Comparison of ENCODE assay signal across 21 mouse cellular contexts in genomic region chr8:120042542-120043312, GRCm38 (mm10). TPM values are rescaled to one million over a fixed set of nuclear protein-coding genes. Genes with fewer than 3 reads are reported as not detected.
DNase-seq lines count a peak whose midpoint lies in the region; ATAC-seq and TF ChIP-seq lines count a peak whose summit lies in the region.
"Had no signal": no experiment of that assay in that cellular context is flagged by ENCODE, and none has a peak within 500 bp of the region (broad histone marks: within the 10 kb centered on the region; RNA-seq: fewer than 3 reads in every experiment).

No protein-coding gene starts in this region.

- peak; percentile 59 for DNase-seq in adrenal gland, adult 2 months
- DNase-seq in adrenal gland, postnatal 25 days = no peak
- peak; percentile 13 to 46 for DNase-seq in urinary bladder, postnatal 36 days (ENCODE audit: low spot score in 2 of 2)
- DNase-seq in urinary bladder, postnatal 10 days (ENCODE audit: low spot score) = no peak
- no peak for DNase-seq in liver, embryonic 14.5 days (ENCODE audit: low read depth in 3 of 3, low spot score in 3 of 3)
- no peak for DNase-seq in hindbrain, postnatal 0 days (ENCODE audit: low spot score)
- DNase-seq in midbrain, postnatal 0 days (ENCODE audit: low spot score) = no peak
- DNase-seq: cerebellum, adult 9-11 months; heart, postnatal 36 days; kidney, adult 18-20 months; kidney, postnatal 14 days; right cerebral cortex, adult 18-20 months; spleen, adult 18-20 months; thymus, adult 18-20 months had no signal

- no peak overlapping the region for H3K9ac ChIP-seq in liver, embryonic 14.5 days (replicated peaks)
- no peak overlapping the region for H3K9ac ChIP-seq in hindbrain, postnatal 0 days (replicated peaks; ENCODE audit: low read length)
- H3K9ac ChIP-seq in midbrain, postnatal 0 days (replicated peaks; ENCODE audit: low read length, poor library complexity, severe bottlenecking) = no peak overlapping the region
- H3K9ac ChIP-seq: heart, embryonic 13.5 days; midbrain, embryonic 15.5 days had no signal

- peaks cover 0 to 10% of the 10 kb centered on the region in 2 experiments; a peak in 2 of 4 replicates for H3K4me1 ChIP-seq in liver, embryonic 14.5 days (replicated peaks; ENCODE audit: control insufficient read depth in 2 of 2, insufficient read depth in 2 of 2, low read length in 1 of 2)
- H3K4me1 ChIP-seq in hindbrain, postnatal 0 days (ENCODE audit: insufficient read depth, low read length) = no peaks in the 10 kb centered on the region
- no peaks in the 10 kb centered on the region for H3K4me1 ChIP-seq in midbrain, postnatal 0 days (ENCODE audit: insufficient read depth, low read length)
- H3K4me1 ChIP-seq: midbrain, embryonic 15.5 days had no signal

- 42% methylated on average over 10 of the region's 10 CpGs for WGBS in liver, embryonic 14.5 days (ENCODE audit: insufficient replicate concordance)
- 82% methylated on average over 10 of the region's 10 CpGs for WGBS in hindbrain, postnatal 0 days
- WGBS in midbrain, postnatal 0 days = 81% methylated on average over 10 of the region's 10 CpGs

- no peak overlapping the region for H3K4me2 ChIP-seq in liver, embryonic 14.5 days (ENCODE audit: low read depth)
- no peak overlapping the region for H3K4me2 ChIP-seq in hindbrain, postnatal 0 days (ENCODE audit: low read depth, low read length)
- no peak overlapping the region for H3K4me2 ChIP-seq in midbrain, postnatal 0 days (ENCODE audit: low read depth, low read length, poor library complexity, severe bottlenecking)
- H3K4me2 ChIP-seq: heart, embryonic 13.5 days; midbrain, embryonic 15.5 days had no signal

- H3K9me3 ChIP-seq in liver, embryonic 14.5 days (ENCODE audit: control insufficient read depth, low read length) = no peaks in the 10 kb centered on the region
- no peaks in the 10 kb centered on the region for H3K9me3 ChIP-seq in hindbrain, postnatal 0 days (ENCODE audit: low read length)
- no peaks in the 10 kb centered on the region for H3K9me3 ChIP-seq in midbrain, postnatal 0 days (ENCODE audit: low read length)
- H3K9me3 ChIP-seq: heart, embryonic 13.5 days; midbrain, embryonic 15.5 days had no signal

- ATAC-seq in liver, embryonic 14.5 days (ENCODE audit: insufficient read depth) = peak; percentile 42
- no peak for ATAC-seq in inflammation-experienced regulatory T-cells, adult 6 months
- no peak for ATAC-seq in hindbrain, postnatal 0 days
- ATAC-seq in midbrain, postnatal 0 days (ENCODE audit: low FRiP score) = no peak
- ATAC-seq: forebrain, embryonic 14.5 days; hindbrain, embryonic 16.5 days; midbrain, embryonic 15.5 days had no signal

- H3K27me3 ChIP-seq in liver, embryonic 14.5 days (ENCODE audit: control insufficient read depth, insufficient read depth, low read length) = no peaks in the 10 kb centered on the region
- no peaks in the 10 kb centered on the region for H3K27me3 ChIP-seq in hindbrain, postnatal 0 days (ENCODE audit: insufficient read depth, low read length)
- H3K27me3 ChIP-seq in midbrain, postnatal 0 days (ENCODE audit: insufficient read depth, low read length) = no peaks in the 10 kb centered on the region
- H3K27me3 ChIP-seq: midbrain, embryonic 15.5 days had no signal

- H3K4me3 ChIP-seq in liver, embryonic 14.5 days (ENCODE audit: insufficient read depth in 1 of 2, low read depth in 2 of 2, low read length in 2 of 2) = no peak overlapping the region
- H3K4me3 ChIP-seq in hindbrain, postnatal 0 days (ENCODE audit: low read length) = no peak overlapping the region
- no peak overlapping the region for H3K4me3 ChIP-seq in midbrain, postnatal 0 days (ENCODE audit: low read depth, low read length)
- H3K4me3 ChIP-seq: heart, embryonic 13.5 days; midbrain, embryonic 15.5 days had no signal

- H3K27ac ChIP-seq in liver, embryonic 14.5 days = no peak overlapping the region
- H3K27ac ChIP-seq in hindbrain, postnatal 0 days = no peak overlapping the region
- no peak overlapping the region for H3K27ac ChIP-seq in midbrain, postnatal 0 days (ENCODE audit: low read depth, low read length)
- H3K27ac ChIP-seq: heart, embryonic 13.5 days; macrophage; midbrain, embryonic 15.5 days had no signal

- no peak; the same call in 1 of the 2 replicates for TF ChIP-seq EP300 in liver, embryonic 14.5 days (IDR thresholded peaks at IDR 0.05; ENCODE audit: low read depth)

- no peaks in the 10 kb centered on the region for H3K36me3 ChIP-seq in liver, embryonic 14.5 days (replicated peaks; ENCODE audit: control insufficient read depth, insufficient read depth, low read depth)
- H3K36me3 ChIP-seq in hindbrain, postnatal 0 days (ENCODE audit: insufficient read depth, low read length) = no peaks in the 10 kb centered on the region
- H3K36me3 ChIP-seq in midbrain, postnatal 0 days (ENCODE audit: insufficient read depth, low read length) = no peaks in the 10 kb centered on the region
- H3K36me3 ChIP-seq: heart, embryonic 13.5 days; midbrain, embryonic 15.5 days had no signal

- TF ChIP-seq CTCF in liver, embryonic 14.5 days (IDR thresholded peaks at IDR 0.05; ENCODE audit: low read depth) = no peak
- no peak for TF ChIP-seq CTCF in hindbrain, postnatal 0 days (IDR thresholded peaks at IDR 0.05; ENCODE audit: low read depth)
- no peak for TF ChIP-seq CTCF in midbrain, postnatal 0 days (IDR thresholded peaks at IDR 0.05)

RNA-seq across cellular contexts. Expression of gene Crispld2, which starts 50.5 kb away (rescaled TPM):
- total RNA-seq in adrenal gland, adult 2 months (2021) = 10 to 100 TPM; 15.5 to 19.5 TPM
- polyA plus RNA-seq in adrenal gland, adult 2 months (2012; rRNA removed) = 17.6 and 20.4 TPM in 2 replicates
- total RNA-seq in adrenal gland, postnatal 25 days (2021) = 5.1 and 6.9 TPM in 2 replicates
- polyA plus RNA-seq in liver, embryonic 14.5 days (2012; rRNA removed) = 0.25 and 0.47 TPM in 2 replicates
- 0.27 and 0.30 TPM in 2 replicates for polyA plus RNA-seq in liver, embryonic 14.5 days (2014; fragmentation: Nextera tagmentation; extraction: Ambion mirVana)
- polyA plus RNA-seq in inflammation-experienced regulatory T-cells, adult 6 months (2017; shearing (Covaris generic)) = under 1 TPM in 1 of 3 experiments, not detected in 2; 0.34 TPM
- total RNA-seq in hindbrain, postnatal 0 days (2014; rRNA removed) = 3.5 and 5.6 TPM in 2 replicates
- 2.5 and 2.6 TPM in 2 replicates for polyA plus RNA-seq in hindbrain, postnatal 0 days (2015; fragmentation: Nextera tagmentation; extraction: Ambion mirVana)
- total RNA-seq in midbrain, postnatal 0 days (2014; rRNA removed) = 5.3 and 5.7 TPM in 2 replicates
- 4.1 and 4.7 TPM in 2 replicates for polyA plus RNA-seq in midbrain, postnatal 0 days (2015; fragmentation: Nextera tagmentation; extraction: Ambion mirVana)
- total RNA-seq: CH12.LX had no signal

RNA-seq across cellular contexts. Expression of gene Zdhhc7, which starts 58.6 kb away (rescaled TPM):
- 10 to 100 TPM; 41.2 to 55.9 TPM for total RNA-seq in adrenal gland, adult 2 months (2021)
- polyA plus RNA-seq in adrenal gland, adult 2 months (2012; rRNA removed) = 104 and 124 TPM in 2 replicates
- 58.5 and 60.1 TPM in 2 replicates for total RNA-seq in adrenal gland, postnatal 25 days (2021)
- polyA plus RNA-seq in liver, embryonic 14.5 days (2012; rRNA removed) = 12.1 and 12.2 TPM in 2 replicates
- 9.2 and 11.4 TPM in 2 replicates for polyA plus RNA-seq in liver, embryonic 14.5 days (2014; fragmentation: Nextera tagmentation; extraction: Ambion mirVana)
- 1 to 10 TPM; 5.3 to 6.6 (median 6.2) TPM for polyA plus RNA-seq in inflammation-experienced regulatory T-cells, adult 6 months (2017; shearing (Covaris generic))
- total RNA-seq in hindbrain, postnatal 0 days (2014; rRNA removed) = 37.7 and 46.2 TPM in 2 replicates
- polyA plus RNA-seq in hindbrain, postnatal 0 days (2015; fragmentation: Nextera tagmentation; extraction: Ambion mirVana) = 25.3 and 26.6 TPM in 2 replicates
- total RNA-seq in midbrain, postnatal 0 days (2014; rRNA removed) = 34.1 and 40.8 TPM in 2 replicates
- 23.9 and 24.6 TPM in 2 replicates for polyA plus RNA-seq in midbrain, postnatal 0 days (2015; fragmentation: Nextera tagmentation; extraction: Ambion mirVana)

Comparison
In these comparisons a context has a peak if more than half of its experiments do, and no peak if none do; other contexts are left out.
1. DNase-seq: peak in adrenal gland, adult 2 months (single experiment) and urinary bladder, postnatal 36 days (2 of 2); none in adrenal gland, postnatal 25 days (single experiment), urinary bladder, postnatal 10 days (single experiment), liver, embryonic 14.5 days (0 of 3), hindbrain, postnatal 0 days (single experiment) and midbrain, postnatal 0 days (single experiment).